Mouse (Mus musculus): ENCODE data around the gene Aloxe3. TPM values are rescaled to one million over a fixed set of nuclear protein-coding genes. Genes with fewer than 3 reads are reported as not detected.

Gene Aloxe3
- polyA plus RNA-seq, 1 experiment from 2014 or later, result 20.2 TPM

- TF ChIP-seq EP300 (optimal IDR thresholded peaks at IDR 0.05) (no peak), CTCF (IDR thresholded peaks at IDR 0.05; ENCODE audit: low read depth) (no peak)
- DNase-seq (ENCODE audit: low spot score), result no peak
- no peak for ATAC-seq (ENCODE audit: low FRiP score, low TSS enrichment)
- H3K9me3 ChIP-seq (ENCODE audit: control insufficient read depth, low read length), result no peaks in the 10 kb centered on the region
- peaks cover 3% of the 10 kb centered on the region for H3K4me1 ChIP-seq (replicated peaks; ENCODE audit: control insufficient read depth, insufficient read depth)
- H3K27ac ChIP-seq (replicated peaks), result no peak overlapping the region
- H3K27me3 ChIP-seq (ENCODE audit: control insufficient read depth, insufficient read depth, low read length), result no peaks in the 10 kb centered on the region
- WGBS, result 94% methylated on average over 14 of the region's 14 CpGs
- H3K4me2 ChIP-seq (replicated peaks; ENCODE audit: low read depth), result no peak overlapping the region
- H3K36me3 ChIP-seq (ENCODE audit: control insufficient read depth, insufficient read depth, low read length), result peaks cover 77% of the 10 kb centered on the region
- H3K4me3 ChIP-seq (ENCODE audit: low read depth, low read length), result no peak overlapping the region
- H3K9ac ChIP-seq (ENCODE audit: low read length), result no peak overlapping the region
These were observed 22.6 kb upstream of the Aloxe3 start for GRCm38 (mm10) chr11:69103121-69103520.

- Histone ChIP-seq H3K4me2 (replicated peaks; ENCODE audit: low read depth) (no peak overlapping the region), H3K27ac (replicated peaks) (no peak overlapping the region), H3K36me3 (ENCODE audit: control insufficient read depth, insufficient read depth, low read length) (peaks cover 82% of the 10 kb centered on the region), H3K9ac (ENCODE audit: low read length) (no peak overlapping the region), H3K9me3 (ENCODE audit: control insufficient read depth, low read length) (no peaks in the 10 kb centered on the region), H3K4me1 (replicated peaks; ENCODE audit: control insufficient read depth, insufficient read depth) (no peaks in the 10 kb centered on the region; the same call in 1 of the 2 replicates), H3K4me3 (ENCODE audit: low read depth, low read length) (no peak overlapping the region), H3K27me3 (ENCODE audit: control insufficient read depth, insufficient read depth, low read length) (no peaks in the 10 kb centered on the region)
- ATAC-seq (ENCODE audit: low FRiP score, low TSS enrichment), result no peak
- 88% methylated on average over 15 of the region's 15 CpGs for WGBS
- TF ChIP-seq CTCF (IDR thresholded peaks at IDR 0.05; ENCODE audit: low read depth) (no peak), EP300 (optimal IDR thresholded peaks at IDR 0.05) (no peak)
- no peak for DNase-seq (ENCODE audit: low spot score)
These were observed 21.9 kb upstream of the Aloxe3 start for GRCm38 (mm10) chr11:69103531-69104435.

GRCm38 (mm10) chr11:69104487-69104886 lies 21.2 kb upstream of the Aloxe3 start:
- WGBS, result 88% methylated on average over 14 of the region's 14 CpGs
- TF ChIP-seq CTCF (IDR thresholded peaks at IDR 0.05; ENCODE audit: low read depth), result no peak
- TF ChIP-seq EP300 (optimal IDR thresholded peaks at IDR 0.05), result no peak
- DNase-seq (ENCODE audit: low spot score), result no peak

DNA sequence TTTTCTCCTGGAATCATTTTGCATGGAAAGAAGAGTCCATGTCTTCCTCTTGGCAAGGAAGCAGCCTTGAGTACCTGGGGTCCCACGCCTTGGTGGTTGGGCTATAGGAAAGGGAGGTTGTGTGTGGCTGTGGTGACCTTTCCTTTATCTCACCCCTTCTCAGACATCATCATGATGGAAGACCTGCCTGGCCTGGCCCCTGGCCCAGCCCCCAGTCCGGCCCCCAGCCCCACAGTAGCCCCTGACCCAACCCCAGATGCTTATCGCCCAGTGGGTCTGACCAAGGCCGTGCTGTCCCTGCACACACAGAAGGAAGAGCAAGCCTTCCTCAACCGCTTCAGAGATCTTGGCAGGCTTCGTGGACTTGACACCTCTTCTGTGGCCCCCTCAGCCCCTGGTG lies 20.5 kb upstream of the Aloxe3 start:
- Histone ChIP-seq H3K4me1 (replicated peaks; ENCODE audit: control insufficient read depth, insufficient read depth) (no peaks in the 10 kb centered on the region; the same call in 1 of the 2 replicates), H3K9me3 (ENCODE audit: control insufficient read depth, low read length) (no peaks in the 10 kb centered on the region), H3K27me3 (ENCODE audit: control insufficient read depth, insufficient read depth, low read length) (no peaks in the 10 kb centered on the region), H3K4me2 (replicated peaks; ENCODE audit: low read depth) (no peak overlapping the region), H3K4me3 (ENCODE audit: low read depth, low read length) (no peak overlapping the region), H3K27ac (replicated peaks) (no peak overlapping the region), H3K36me3 (ENCODE audit: control insufficient read depth, insufficient read depth, low read length) (peaks cover 91% of the 10 kb centered on the region), H3K9ac (ENCODE audit: low read length) (no peak overlapping the region)
- no peak for TF ChIP-seq CTCF (IDR thresholded peaks at IDR 0.05; ENCODE audit: low read depth)
- no peak for TF ChIP-seq EP300 (optimal IDR thresholded peaks at IDR 0.05)
- 85% methylated on average over 6 of the region's 6 CpGs for WGBS
- DNase-seq (ENCODE audit: low spot score) (no peak), ATAC-seq (ENCODE audit: low FRiP score, low TSS enrichment) (no peak)

More at GRCm38 (mm10) chr11:69104487-69104886, 21.2 kb upstream of the Aloxe3 start:
- H3K27ac ChIP-seq (replicated peaks), result no peak overlapping the region
- no peak overlapping the region for H3K4me2 ChIP-seq (replicated peaks; ENCODE audit: low read depth)
- no peak overlapping the region for H3K9ac ChIP-seq (ENCODE audit: low read length)
- H3K27me3 ChIP-seq (ENCODE audit: control insufficient read depth, insufficient read depth, low read length), result no peaks in the 10 kb centered on the region
- H3K4me3 ChIP-seq (ENCODE audit: low read depth, low read length), result no peak overlapping the region
- no peak for ATAC-seq (ENCODE audit: low FRiP score, low TSS enrichment)
- H3K36me3 ChIP-seq (ENCODE audit: control insufficient read depth, insufficient read depth, low read length), result peaks cover 89% of the 10 kb centered on the region
- H3K9me3 ChIP-seq (ENCODE audit: control insufficient read depth, low read length), result no peaks in the 10 kb centered on the region
- no peaks in the 10 kb centered on the region; the same call in 1 of the 2 replicates for H3K4me1 ChIP-seq (replicated peaks; ENCODE audit: control insufficient read depth, insufficient read depth)

DNA sequence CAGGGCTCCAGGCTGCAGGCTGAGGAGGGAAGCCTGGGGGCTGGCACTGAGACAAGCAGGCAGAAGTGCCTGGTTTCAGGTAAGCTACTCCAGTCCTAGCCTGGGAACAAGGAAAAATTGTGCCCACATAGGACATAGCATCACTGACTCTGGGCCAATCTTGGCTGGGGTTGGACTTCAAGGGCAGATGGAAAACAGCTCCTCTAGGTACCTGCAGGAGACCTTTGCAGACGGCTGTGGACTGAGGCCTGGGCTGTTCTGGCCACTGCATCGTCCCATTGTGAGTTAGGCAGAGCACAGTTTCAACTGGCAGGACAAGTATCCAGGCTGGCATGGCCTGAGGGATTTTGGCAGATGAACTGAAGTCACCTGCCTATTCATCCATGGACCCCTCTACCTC lies 19.9 kb upstream of the Aloxe3 start:
- TF ChIP-seq EP300 (optimal IDR thresholded peaks at IDR 0.05) (no peak), CTCF (IDR thresholded peaks at IDR 0.05; ENCODE audit: low read depth) (no peak)
- DNase-seq (ENCODE audit: low spot score) (no peak), ATAC-seq (ENCODE audit: low FRiP score, low TSS enrichment) (no peak)
- no peak overlapping the region for H3K4me2 ChIP-seq (replicated peaks; ENCODE audit: low read depth)
- H3K9me3 ChIP-seq (ENCODE audit: control insufficient read depth, low read length), result no peaks in the 10 kb centered on the region
- no peak overlapping the region for H3K27ac ChIP-seq (replicated peaks)
- H3K4me3 ChIP-seq (ENCODE audit: low read depth, low read length), result no peak overlapping the region
- no peaks in the 10 kb centered on the region for H3K27me3 ChIP-seq (ENCODE audit: control insufficient read depth, insufficient read depth, low read length)
- 68% methylated on average over 2 of the region's 2 CpGs for WGBS
- no peaks in the 10 kb centered on the region for H3K4me1 ChIP-seq (replicated peaks; ENCODE audit: control insufficient read depth, insufficient read depth)
- H3K36me3 ChIP-seq (ENCODE audit: control insufficient read depth, insufficient read depth, low read length), result peaks cover 86% of the 10 kb centered on the region
- no peak overlapping the region for H3K9ac ChIP-seq (ENCODE audit: low read length)

GRCm38 (mm10) chr11:69106299-69106698 lies 19.4 kb upstream of the Aloxe3 start:
- no peak overlapping the region for H3K4me3 ChIP-seq (ENCODE audit: low read depth, low read length)
- TF ChIP-seq EP300 (optimal IDR thresholded peaks at IDR 0.05), result no peak
- no peak for TF ChIP-seq CTCF (IDR thresholded peaks at IDR 0.05; ENCODE audit: low read depth)
- ATAC-seq (ENCODE audit: low FRiP score, low TSS enrichment) (no peak), DNase-seq (ENCODE audit: low spot score) (no peak)
- peaks cover 81% of the 10 kb centered on the region for H3K36me3 ChIP-seq (ENCODE audit: control insufficient read depth, insufficient read depth, low read length)
- no peak overlapping the region for H3K4me2 ChIP-seq (replicated peaks; ENCODE audit: low read depth)
- no peak overlapping the region for H3K27ac ChIP-seq (replicated peaks)
- no peaks in the 10 kb centered on the region for H3K9me3 ChIP-seq (ENCODE audit: control insufficient read depth, low read length)
- no peak overlapping the region for H3K9ac ChIP-seq (ENCODE audit: low read length)
- WGBS, result 90% methylated on average over 11 of the region's 11 CpGs
- no peaks in the 10 kb centered on the region for H3K4me1 ChIP-seq (replicated peaks; ENCODE audit: control insufficient read depth, insufficient read depth)
- no peaks in the 10 kb centered on the region for H3K27me3 ChIP-seq (ENCODE audit: control insufficient read depth, insufficient read depth, low read length)
